Mouse (Mus musculus) testis, adult 2 months (tissue): ENCODE measurements around the gene Nipa2.

ENCODE experiments used
- CTCF ChIP-seq: fragments of 200-500 bp; IDR thresholded peaks from 2 replicates; pipeline ENCODE4 v1.5.1; 2012; ENCODE audit warnings: low read depth, mild to moderate bottlenecking, inconsistent platforms, low read length, moderate library complexity; ENCODE audit not compliant: control insufficient read depth, insufficient read depth, insufficient replicate concordance
- POLR2A ChIP-seq: fragments of 200-500 bp; IDR thresholded peaks from 2 replicates; pipeline ENCODE4 v1.6.1; 2012; ENCODE audit warnings: low read depth, mild to moderate bottlenecking, inconsistent platforms, low read length, moderate library complexity; ENCODE audit not compliant: control insufficient read depth

DNA sequence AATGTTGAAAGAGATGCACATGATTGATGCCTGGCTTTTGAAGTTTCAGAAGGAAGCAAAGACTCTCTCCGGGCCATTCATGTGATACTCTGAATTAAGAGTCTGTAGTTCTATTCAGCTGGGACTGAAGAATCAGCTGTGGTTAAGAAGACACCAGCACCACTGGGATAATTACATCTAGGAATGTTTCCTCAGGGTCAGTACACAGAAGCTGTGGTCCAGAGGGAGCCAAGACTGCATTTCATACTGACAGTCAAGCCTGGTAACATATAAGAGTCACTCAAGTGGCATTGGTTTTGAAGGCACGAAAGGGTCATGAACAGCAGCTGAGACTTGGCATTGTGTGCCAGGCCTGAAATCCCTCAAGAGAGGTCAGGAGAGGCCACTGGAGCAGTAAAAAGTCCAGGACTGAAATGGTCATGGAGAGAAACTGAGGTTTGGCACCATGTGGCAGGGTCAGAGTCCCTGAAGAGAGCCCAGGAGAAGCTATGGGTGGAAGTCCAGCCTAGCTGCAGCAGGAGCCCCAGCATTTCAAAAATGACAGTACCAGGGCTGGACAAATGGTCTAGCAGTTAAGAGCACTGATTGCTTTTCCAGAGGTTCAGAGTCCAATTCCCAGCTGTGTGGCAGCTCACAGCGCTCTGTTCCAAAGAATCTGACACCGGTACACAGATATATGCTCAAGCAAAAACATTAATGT is 48.2 kb upstream of the Nipa2 start:
- TF ChIP-seq CTCF (no peak), POLR2A (no peak)
